Mouse (Mus musculus): ENCODE results near the gene Ctnnal1. TPM values are rescaled to one million over a fixed set of nuclear protein-coding genes. Genes with fewer than 3 reads are reported as not detected.

The Ctnnal1 gene
- total and polyA plus RNA-seq, 3 experiments: 3.7 to 16.6 (median 6.2) TPM

DNA sequence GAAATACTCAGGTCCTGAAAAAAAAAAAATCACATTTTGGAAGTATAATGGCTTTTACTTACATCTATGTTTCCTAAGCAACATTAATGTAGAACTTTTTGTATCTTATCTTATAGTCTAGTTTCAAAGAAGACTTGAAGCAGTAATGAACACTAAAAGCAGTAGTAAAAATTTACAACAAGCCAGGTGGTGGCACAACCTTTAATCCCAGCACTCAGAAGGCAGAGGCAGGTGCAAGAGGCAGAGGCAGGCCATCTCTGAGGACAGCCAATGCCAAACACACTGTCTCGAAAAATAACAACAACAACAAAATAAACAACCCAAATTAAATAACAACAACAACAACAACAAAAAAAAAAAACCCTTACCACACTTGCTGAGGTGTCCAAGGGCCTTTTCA is 93.9 kb downstream of the Ctnnal1 start:
- no peaks in the 10 kb centered on the region; the same call in 1 of the 2 replicates for H3K4me1 ChIP-seq (ENCODE audit: insufficient read depth, low read depth, low read length)
- H3K9me3 ChIP-seq (replicated peaks): no peaks in the 10 kb centered on the region
- peaks cover 95% of the 10 kb centered on the region for H3K36me3 ChIP-seq (replicated peaks)
- no peak overlapping the region for H3K4me3 ChIP-seq (ENCODE audit: low read depth, low read length)
- no peak for TF ChIP-seq TAL1 (conservative IDR thresholded peaks at IDR 0.05; ENCODE audit: low read depth, low read length)
- TF ChIP-seq GATA1 (IDR thresholded peaks at IDR 0.05; ENCODE audit: borderline replicate concordance, low read length): no peak
- TF ChIP-seq CTCF (IDR thresholded peaks at IDR 0.05; ENCODE audit: low read depth, low read length): no peak
- no peak for TF ChIP-seq POLR2AphosphoS5 (IDR thresholded peaks at IDR 0.05; ENCODE audit: insufficient replicate concordance, low read depth, low read length)
- TF ChIP-seq GATA2 (IDR thresholded peaks at IDR 0.05; ENCODE audit: borderline replicate concordance, low read depth, low read length): no peak
- ATAC-seq (ENCODE audit: extremely low read depth, insufficient number of reproducible peaks, low FRiP score, poor library complexity, severe bottlenecking) (no peak), DNase-seq (ENCODE audit: low spot score) (no peak)
- H3K27me3 ChIP-seq (ENCODE audit: insufficient read depth, low read length): no peaks in the 10 kb centered on the region

DNA sequence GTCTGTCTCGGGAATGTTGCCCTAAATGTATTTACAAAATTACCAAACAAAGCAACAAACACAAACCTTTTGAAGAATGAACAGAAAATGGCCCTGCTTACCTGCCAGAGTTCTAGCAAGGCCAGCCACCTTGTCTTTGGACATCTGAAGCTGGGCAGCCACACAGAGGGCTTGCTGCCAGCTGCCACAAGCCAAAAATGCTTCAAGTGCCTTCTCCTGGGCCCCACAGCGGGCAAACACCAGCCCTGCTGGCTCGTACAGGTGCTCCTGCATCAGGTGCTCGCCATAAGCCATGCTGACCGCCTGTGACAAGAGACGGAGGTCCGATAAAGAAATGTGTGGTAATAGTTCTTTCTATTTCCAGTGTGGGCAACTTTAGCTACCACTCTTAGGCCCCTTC is 96.1 kb downstream of the Ctnnal1 start:
- Histone ChIP-seq H3K4me3 (ENCODE audit: low read depth, low read length) (no peak overlapping the region), H3K4me1 (ENCODE audit: insufficient read depth, low read depth, low read length) (no peaks in the 10 kb centered on the region; the same call in 1 of the 2 replicates), H3K9me3 (replicated peaks) (no peaks in the 10 kb centered on the region), H3K27me3 (ENCODE audit: insufficient read depth, low read length) (no peaks in the 10 kb centered on the region), H3K36me3 (replicated peaks) (peaks cover 95% of the 10 kb centered on the region)
- no peak for TF ChIP-seq TAL1 (conservative IDR thresholded peaks at IDR 0.05; ENCODE audit: low read depth, low read length)
- no peak for TF ChIP-seq POLR2AphosphoS5 (IDR thresholded peaks at IDR 0.05; ENCODE audit: insufficient replicate concordance, low read depth, low read length)
- no peak for TF ChIP-seq GATA2 (IDR thresholded peaks at IDR 0.05; ENCODE audit: borderline replicate concordance, low read depth, low read length)
- TF ChIP-seq CTCF (IDR thresholded peaks at IDR 0.05; ENCODE audit: low read depth, low read length): no peak
- no peak for TF ChIP-seq GATA1 (IDR thresholded peaks at IDR 0.05; ENCODE audit: borderline replicate concordance, low read length)
- ATAC-seq (ENCODE audit: extremely low read depth, insufficient number of reproducible peaks, low FRiP score, poor library complexity, severe bottlenecking): no peak
- no peak for DNase-seq (ENCODE audit: low spot score)

DNA sequence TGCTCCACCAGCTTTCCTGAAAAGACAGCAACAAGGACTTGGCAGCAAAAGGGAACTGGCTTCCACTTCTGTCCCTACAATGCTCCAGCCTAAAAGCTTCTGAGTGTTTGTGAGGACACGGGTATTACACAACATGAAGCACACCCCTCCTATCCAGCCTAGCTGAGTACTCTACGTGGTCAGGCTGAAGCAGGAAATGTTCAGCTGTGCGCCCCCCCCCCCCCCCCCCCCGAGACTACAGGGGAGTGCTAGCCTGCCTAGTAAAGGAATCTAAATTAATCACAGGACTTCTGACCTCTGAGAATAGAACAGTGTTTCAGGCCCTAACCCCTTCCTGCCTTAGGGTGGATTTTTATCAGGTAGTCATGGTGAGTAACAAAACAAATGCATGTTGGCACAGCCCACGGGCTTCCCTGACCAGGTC is 97.1 kb downstream of the Ctnnal1 start:
- H3K4me3 ChIP-seq (ENCODE audit: low read depth, low read length): no peak overlapping the region
- ATAC-seq (ENCODE audit: extremely low read depth, insufficient number of reproducible peaks, low FRiP score, poor library complexity, severe bottlenecking): no peak
- no peaks in the 10 kb centered on the region; the same call in 1 of the 2 replicates for H3K4me1 ChIP-seq (ENCODE audit: insufficient read depth, low read depth, low read length)
- TF ChIP-seq GATA2 (IDR thresholded peaks at IDR 0.05; ENCODE audit: borderline replicate concordance, low read depth, low read length): no peak
- TF ChIP-seq CTCF (IDR thresholded peaks at IDR 0.05; ENCODE audit: low read depth, low read length): no peak
- TF ChIP-seq TAL1 (conservative IDR thresholded peaks at IDR 0.05; ENCODE audit: low read depth, low read length): no peak
- TF ChIP-seq POLR2AphosphoS5 (IDR thresholded peaks at IDR 0.05; ENCODE audit: insufficient replicate concordance, low read depth, low read length): no peak
- TF ChIP-seq GATA1 (IDR thresholded peaks at IDR 0.05; ENCODE audit: borderline replicate concordance, low read length): no peak
- peaks cover 94% of the 10 kb centered on the region for H3K36me3 ChIP-seq (replicated peaks)
- H3K27me3 ChIP-seq (ENCODE audit: insufficient read depth, low read length): no peaks in the 10 kb centered on the region
- no peak for DNase-seq (ENCODE audit: low spot score)
- H3K9me3 ChIP-seq (replicated peaks): no peaks in the 10 kb centered on the region

Other genes starting within 250 kb of the Ctnnal1 start
- gene Gm26657, start 125.1 kb downstream of the Ctnnal1 start, total RNA-seq (2014; fragmentation: Nextera tagmentation): not detected in 2 replicates
- not detected in 2 replicates for gene Gm26657, start 125.1 kb downstream of the Ctnnal1 start, total RNA-seq (2017)
- not detected in 2 replicates for gene Gm26657, start 125.1 kb downstream of the Ctnnal1 start, polyA plus RNA-seq (2012)
- gene Actl7b, start 123.7 kb downstream of the Ctnnal1 start, total RNA-seq (2014; fragmentation: Nextera tagmentation): not detected in 2 replicates
- not detected in 2 replicates for gene Actl7b, start 123.7 kb downstream of the Ctnnal1 start, total RNA-seq (2017)
- 0.03 TPM in 1 of 2 replicates, not detected in the other for gene Actl7b, start 123.7 kb downstream of the Ctnnal1 start, polyA plus RNA-seq (2012)
- not detected in 2 replicates for gene Actl7a, start 121.8 kb downstream of the Ctnnal1 start, total RNA-seq (2014; fragmentation: Nextera tagmentation)
- gene Actl7a, start 121.8 kb downstream of the Ctnnal1 start, total RNA-seq (2017): 0.11 TPM in 1 of 2 replicates, not detected in the other
- gene Actl7a, start 121.8 kb downstream of the Ctnnal1 start, polyA plus RNA-seq (2012): not detected in 2 replicates
- 35.1 and 52.5 TPM in 2 replicates for gene Elp1, start 62.9 kb downstream of the Ctnnal1 start, total RNA-seq (2014; fragmentation: Nextera tagmentation)
- 43.5 and 44.4 TPM in 2 replicates for gene Elp1, start 62.9 kb downstream of the Ctnnal1 start, total RNA-seq (2017)
- gene Elp1, start 62.9 kb downstream of the Ctnnal1 start, polyA plus RNA-seq (2012): 3.8 and 4.0 TPM in 2 replicates
- gene Fam206a, start 62.8 kb downstream of the Ctnnal1 start, total RNA-seq (2014; fragmentation: Nextera tagmentation): 50.6 and 64.6 TPM in 2 replicates
- gene Fam206a, start 62.8 kb downstream of the Ctnnal1 start, total RNA-seq (2017): 7.7 and 8.1 TPM in 2 replicates
- gene Fam206a, start 62.8 kb downstream of the Ctnnal1 start, polyA plus RNA-seq (2012): 7.7 TPM in 2 replicates
- 28.8 and 34.8 TPM in 2 replicates for gene Tmem245, start 82.2 kb upstream of the Ctnnal1 start, total RNA-seq (2014; fragmentation: Nextera tagmentation)
- gene Tmem245, start 82.2 kb upstream of the Ctnnal1 start, total RNA-seq (2017): 9.1 and 10.2 TPM in 2 replicates
- gene Tmem245, start 82.2 kb upstream of the Ctnnal1 start, polyA plus RNA-seq (2012): 0.52 and 0.90 TPM in 2 replicates
- gene Frrs1l, start 125.2 kb upstream of the Ctnnal1 start, total RNA-seq (2014; fragmentation: Nextera tagmentation): not detected in 2 replicates
- 0.05 and 0.06 TPM in 2 replicates for gene Frrs1l, start 125.2 kb upstream of the Ctnnal1 start, total RNA-seq (2017)
- not detected in 2 replicates for gene Frrs1l, start 125.2 kb upstream of the Ctnnal1 start, polyA plus RNA-seq (2012)